Mouse (Mus musculus) spleen, postnatal 14 days (tissue): ENCODE results near the gene Babam1.
"Not testable (repeated sequence)": the region's sequence is repeated elsewhere in the genome, so short reads cannot be mapped to it uniquely, and the experiment has no call there.

Source experiments
- DNase-seq, 2 experiments: peaks; one replicate each; pipeline ENCODE4 v3.0.0; 2021 to 2022; ENCODE audit warnings: low spot score in 2 of 2

The Babam1 gene

DNA sequence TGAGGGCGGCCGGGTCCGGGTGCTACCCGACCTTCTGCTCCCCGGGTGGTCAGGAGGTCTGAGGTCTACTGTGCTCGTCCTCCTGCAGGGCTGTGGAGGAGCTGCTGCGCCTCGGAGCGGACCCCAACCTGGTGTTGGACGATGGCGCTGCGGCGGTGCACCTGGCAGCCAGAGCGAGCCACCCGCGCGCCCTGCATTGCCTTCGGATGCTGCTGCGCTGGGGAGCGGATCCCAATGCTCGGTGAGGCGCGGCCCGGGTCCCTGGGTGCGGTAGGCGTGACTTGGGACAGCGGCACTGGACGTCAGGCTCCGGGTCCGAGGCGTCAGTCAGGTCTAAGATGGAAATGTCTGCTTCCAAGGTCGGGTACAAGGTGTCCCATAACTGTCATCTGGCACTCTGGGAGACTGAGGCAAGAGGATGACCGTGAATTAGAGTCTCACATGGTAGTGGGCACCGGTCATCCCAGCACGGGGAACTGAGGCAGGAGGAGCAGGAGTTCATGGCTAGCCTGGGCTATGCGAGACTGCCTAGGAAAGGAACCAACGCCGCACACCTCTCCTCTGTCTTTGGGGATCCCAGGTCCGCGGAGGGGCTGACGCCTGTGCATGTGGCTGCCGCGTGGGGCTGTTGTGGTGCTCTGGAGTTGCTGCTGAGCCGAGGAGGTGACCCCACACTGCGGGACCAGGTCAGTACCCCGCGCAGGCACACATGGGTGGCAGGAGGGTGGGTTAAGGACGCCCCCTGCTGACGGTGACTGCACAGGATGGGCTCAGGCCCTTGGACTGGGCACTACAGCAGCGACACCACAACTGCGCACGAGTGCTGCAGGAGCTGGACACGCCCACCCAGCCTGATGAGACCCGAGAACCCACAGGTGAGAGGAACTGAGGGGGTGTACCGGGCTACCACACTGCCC, 9.7 kb downstream of the Babam1 start:
- DNase-seq, result peak; percentile 67 to 78

- DNase-seq, result no peak
Measured at GRCm38 (mm10) chr8:71407441-71407840, 10.8 kb downstream of the Babam1 start.

DNA sequence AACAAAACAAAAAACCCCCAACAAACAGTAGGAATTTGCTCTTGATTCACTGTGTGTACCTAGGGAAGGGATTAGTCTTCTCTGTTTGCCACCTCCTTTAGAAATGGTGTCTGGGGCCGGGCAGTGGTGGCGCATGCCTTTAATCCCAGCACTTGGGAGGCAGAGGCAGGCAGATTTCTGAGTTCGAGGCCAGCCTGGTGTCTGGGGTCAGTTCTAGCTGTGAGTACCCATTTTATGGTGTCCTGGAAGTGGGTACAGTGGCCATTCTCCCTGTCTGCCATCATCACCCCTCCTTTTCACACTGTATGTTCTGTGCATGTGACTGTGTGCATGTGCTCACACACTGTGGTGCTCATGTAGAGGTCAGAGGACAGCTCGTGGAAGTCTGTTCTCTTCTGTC, 11.6 kb downstream of the Babam1 start:
- no peak for DNase-seq

DNA sequence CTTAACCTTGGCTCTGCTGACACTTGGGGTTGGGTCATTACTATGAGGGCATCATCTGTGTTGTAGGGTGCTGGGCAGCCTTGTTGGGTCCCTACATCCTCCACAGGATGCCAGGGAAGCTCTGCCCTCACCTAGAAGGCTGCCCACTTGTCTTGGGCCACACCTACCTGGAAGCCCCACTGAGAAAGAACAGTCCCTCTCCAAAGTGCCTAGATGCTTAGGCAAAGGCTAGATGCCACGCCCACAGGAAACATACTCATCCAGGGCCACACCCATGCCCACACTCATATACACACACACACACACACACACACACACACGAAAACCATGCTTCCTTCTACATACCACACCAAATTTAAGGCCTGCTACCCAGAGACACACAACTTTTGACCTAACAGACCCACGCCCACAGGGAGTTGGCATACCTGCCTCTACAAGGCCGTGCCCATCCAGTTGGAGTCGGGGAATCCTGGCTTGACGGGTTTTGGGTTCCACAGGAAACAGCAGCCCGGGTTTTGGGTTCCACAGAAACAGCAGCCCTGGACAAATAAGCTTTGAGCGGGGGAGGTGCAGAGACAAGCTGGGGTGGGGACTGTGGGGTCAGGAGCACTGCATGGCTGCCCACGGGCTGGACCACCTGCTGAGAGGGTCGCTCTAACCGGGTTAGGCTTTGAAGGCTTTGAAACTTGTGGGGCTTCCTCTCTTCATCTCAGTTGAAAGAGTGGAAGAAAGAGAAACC, 15.0 kb downstream of the Babam1 start:
- no peak for DNase-seq

- no peak for DNase-seq
Measured at GRCm38 (mm10) chr8:71422121-71422520, 25.5 kb downstream of the Babam1 start.

DNA sequence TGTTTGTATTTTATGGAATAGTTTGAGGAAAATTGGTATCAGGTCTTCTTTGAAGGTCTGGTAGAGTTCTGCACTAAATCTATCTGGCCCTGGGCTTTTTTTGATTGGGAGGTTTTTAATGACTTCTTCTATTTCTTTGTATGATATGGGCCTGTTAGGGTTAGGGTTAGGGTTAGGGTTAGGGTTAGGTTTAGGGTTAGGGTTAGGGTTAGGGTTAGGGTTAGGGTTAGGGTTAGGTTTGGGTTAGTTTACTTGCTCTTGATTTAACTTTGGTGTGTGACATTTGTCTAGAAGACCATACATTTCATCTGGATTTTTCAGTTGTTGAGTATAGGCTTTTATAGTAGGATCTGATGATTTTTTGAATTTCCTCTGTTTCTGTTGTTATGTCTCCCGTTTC, 36.3 kb downstream of the Babam1 start:
- not testable (repeated sequence) for DNase-seq

- DNase-seq, result no peak
Measured at GRCm38 (mm10) chr8:71437041-71437440, 40.4 kb downstream of the Babam1 start.

DNA sequence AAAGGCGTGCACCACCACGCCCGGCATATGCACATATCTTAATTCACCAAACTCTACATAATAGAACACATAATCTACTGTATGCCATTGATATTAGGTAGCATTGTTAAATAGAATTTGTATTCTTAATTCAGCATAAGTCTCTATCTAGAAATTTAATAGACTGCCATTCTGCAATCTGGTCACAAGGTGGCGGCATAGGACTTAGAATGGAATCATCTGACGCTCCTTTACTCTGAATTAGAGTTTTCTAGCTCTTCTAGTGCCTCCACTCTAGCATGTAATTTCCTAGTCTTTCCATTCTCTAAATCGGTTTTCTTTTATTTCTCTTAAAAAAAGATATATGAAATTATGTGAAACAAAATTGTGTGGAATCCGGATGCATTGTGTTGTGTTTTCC, 44.7 kb downstream of the Babam1 start:
- DNase-seq, result peak in 1 of 2 experiments; percentile 61

GRCm38 (mm10) chr8:71445096-71445495, 48.4 kb downstream of the Babam1 start:
- no peak for DNase-seq

GRCm38 (mm10) chr8:71451337-71451736, 54.7 kb downstream of the Babam1 start:
- DNase-seq, result no peak

- no peak for DNase-seq
Measured at GRCm38 (mm10) chr8:71451777-71452176, 55.1 kb downstream of the Babam1 start.

DNA sequence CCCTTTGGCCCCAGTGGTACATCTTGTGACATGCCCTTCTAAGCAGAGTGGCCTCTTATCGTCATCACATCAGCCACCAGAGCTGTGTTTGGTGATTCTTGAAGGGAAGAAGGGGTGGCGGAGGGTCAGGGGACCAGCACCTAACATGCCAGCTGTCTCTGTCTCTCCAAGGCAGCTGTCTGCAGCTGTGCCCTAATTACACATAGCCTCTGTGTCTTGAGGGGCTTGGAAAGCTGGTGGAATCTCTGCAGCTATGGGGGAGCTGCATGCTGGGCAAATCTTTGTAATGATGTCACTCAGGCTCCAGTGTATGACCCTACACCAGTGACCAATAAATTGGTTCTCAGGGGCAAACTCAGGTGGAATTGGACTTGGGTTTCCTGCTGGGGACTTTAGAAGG, 56.0 kb downstream of the Babam1 start:
- DNase-seq, result no peak
